Mouse (Mus musculus) cerebral cortex, adult 2 months (tissue): ENCODE measurements around the gene Epha4.

Experiments
- WGBS: fragments of 180-500 bp; shearing (Covaris S2); methylation state at CpG from one replicate; pipeline ENCODE4 v1.1.7; 2018; 5-methylcytosine and 5-hydroxymethylcytosine counted together

Epha4 gene

DNA sequence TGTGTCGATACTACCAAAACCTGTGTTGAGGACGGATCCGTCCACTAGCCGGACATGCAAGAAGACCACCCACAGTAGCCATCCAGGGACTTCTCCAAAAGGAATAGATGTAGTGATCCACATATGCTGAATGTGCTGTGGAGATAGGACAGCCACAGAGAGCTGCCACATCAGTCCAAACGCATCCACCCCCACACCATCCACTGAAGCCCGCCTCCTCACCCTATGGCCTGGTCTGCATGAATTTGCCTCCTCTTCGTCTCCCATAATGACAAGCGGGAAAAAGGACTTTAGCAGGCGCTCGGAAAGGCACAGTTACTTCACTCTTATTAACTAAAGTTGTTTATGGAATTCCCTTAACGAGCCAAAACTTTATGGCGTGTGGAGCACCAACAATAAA lies 68.5 kb downstream of the Epha4 start:
- 64% methylated on average over 12 of the region's 12 CpGs for WGBS

DNA sequence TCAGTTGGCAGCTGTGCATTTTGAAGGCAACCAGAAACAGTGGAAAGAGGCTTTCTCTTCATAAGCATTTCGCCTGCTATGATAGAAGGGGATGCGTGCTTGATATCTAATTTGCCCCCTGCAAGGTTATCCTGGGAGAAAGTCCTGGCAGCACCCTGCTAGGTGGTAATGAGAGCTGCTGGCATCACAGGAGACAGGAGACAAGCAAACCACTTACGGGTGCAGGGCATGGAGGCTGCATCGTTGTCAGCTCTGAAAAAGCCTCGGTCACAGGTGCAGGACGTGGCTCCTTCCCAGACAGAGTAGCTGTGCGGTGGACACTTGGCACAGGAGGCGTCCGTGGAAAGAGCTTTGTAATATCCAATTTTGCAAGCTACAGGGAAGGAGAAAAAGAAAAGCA lies 70.2 kb downstream of the Epha4 start:
- WGBS = 54% methylated on average over 9 of the region's 9 CpGs

DNA sequence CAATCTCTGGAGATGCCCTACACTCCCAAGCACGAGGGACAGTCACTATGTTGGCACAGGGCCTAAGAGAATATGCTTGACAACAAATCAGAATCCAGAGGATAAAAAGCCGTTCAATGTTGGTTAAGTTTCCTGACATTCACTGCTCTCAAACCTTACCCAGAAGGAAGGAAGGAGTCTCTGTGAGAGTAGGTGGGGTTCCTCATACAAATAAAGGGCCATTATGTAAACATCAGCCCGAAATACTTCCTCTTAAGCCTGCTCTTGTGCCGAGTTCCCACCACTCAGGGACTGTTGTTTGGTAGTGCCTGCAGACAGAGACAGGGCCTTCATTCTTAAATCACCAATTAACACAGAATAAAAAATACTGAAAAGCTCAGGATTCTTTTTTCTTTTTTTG lies 72.9 kb downstream of the Epha4 start:
- 25% methylated on average over 4 of the region's 4 CpGs for WGBS

DNA sequence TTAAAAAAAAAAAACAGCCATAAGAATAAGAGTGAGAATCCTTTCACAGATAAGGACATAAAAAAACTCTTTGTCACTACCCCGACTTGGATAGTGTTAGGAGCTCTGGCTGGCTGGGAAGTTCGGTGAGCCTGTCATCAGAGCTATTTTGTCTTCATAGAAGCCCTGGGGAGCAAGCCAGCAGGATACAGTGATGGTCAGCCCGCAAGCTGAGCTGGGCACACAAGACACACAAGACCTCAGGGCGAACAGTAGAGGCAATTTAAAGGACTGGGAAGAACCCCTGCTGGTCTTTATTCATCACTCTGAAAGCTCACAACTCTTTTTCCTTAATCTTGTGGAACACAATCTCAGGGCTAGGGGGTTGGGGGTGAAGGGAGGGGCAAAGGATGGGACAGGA lies 73.5 kb downstream of the Epha4 start:
- WGBS = 40% methylated on average over 4 of the region's 4 CpGs

DNA sequence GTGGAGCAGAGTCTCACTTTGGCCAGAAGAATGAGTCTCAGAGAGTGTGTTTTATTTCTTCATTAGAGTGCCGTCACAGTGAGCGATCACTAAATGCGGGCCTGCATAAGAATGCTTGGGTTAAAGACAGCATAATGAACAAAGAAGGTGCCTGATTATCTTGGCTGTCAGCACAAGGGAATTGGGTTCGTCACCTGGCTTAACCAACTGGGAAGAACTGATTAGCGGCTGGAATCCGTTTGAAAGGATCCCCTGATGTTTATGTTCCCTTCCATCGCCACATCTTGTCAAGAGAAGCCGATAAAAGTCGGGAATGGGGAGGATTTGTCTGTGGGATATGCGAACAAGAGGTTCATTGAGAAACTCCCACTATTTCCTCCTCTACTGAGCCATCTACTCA lies 74.4 kb downstream of the Epha4 start:
- 60% methylated on average over 10 of the region's 10 CpGs for WGBS

DNA sequence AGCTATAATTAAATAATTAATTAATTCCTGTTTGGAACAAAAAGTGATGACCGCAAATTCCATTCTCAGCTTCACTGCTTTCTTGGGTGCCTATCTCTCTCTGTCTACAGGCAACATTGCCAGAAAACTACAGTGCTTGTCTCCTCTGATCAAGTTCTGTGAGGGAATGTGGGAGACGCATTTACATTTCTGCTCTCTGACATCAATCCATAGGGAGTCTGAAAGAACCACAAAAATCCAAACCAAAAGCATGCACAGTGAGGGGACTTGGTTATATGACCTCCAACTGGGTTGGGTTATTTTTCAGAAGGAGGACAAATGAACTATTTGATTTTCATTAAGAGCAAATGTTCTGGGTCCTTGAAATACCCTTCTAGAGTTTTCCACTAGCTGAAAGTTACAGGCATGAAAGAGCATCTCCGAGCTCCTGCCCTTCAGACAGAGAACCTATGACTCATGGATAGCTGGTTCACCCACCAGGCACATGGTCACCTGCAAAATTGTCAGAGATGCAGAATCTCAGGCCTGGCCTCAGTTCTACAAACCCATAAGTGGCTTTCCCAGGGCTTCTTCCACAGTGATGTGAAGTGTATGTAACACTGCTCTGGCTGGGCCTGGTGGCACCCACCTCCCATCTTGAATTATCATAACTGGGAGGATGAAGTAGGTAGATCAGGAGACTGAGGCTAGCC lies 75.4 kb downstream of the Epha4 start:
- 67% methylated on average over 3 of the region's 3 CpGs for WGBS

DNA sequence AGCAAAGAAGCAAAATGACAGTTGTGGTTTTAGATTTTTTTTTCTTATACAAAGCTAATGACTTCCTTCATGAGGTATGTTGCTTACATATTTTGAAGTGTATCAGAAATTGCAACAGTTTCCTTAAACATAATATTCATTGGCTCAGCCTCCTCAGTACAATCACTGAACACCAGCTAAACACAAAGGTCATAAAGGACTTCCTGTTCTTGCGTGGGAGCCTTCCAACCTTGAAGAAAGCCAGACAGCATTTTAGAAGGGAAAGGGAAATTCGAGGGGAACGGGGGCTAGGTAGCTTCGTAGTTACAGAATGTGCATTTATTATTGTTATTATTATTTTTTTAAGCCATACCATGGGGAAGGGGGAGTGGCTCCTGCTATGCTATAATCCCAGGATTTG lies 76.2 kb downstream of the Epha4 start:
- WGBS = 52% methylated on average over 4 of the region's 4 CpGs

DNA sequence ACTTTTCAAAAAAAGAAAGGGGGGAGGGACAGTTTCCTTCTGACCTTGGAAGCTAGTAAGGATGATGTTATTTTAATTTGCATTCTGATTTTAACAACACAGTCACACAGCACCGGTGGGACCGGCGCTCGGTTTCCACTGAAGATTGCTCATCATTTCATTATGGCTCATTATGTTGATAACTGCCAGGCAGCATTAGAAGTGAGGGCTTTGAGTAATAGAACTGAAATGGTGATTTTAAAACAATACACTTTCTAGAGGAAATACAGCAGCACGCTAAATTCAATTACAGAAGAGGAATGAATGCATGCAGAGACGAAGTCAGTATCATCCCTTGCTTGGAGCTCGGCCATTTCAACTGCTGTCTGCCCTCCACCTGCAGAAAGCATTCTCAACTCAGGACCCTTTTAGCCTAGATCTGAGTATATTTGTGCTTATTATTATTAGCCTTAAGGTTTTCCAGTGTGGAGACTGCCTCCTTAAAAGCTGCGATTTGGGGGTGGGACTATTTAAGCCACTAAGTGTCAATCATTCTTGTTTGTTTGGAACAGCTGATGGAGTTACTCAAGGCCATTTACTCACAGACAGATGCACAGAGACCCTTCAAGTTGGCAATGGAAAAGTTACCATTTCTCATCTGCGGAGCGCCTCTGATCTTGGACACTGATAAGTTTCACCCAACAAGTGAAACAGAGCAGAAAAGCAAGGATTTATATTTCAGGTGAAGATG lies 76.8 kb downstream of the Epha4 start:
- WGBS = 58% methylated on average over 10 of the region's 10 CpGs

DNA sequence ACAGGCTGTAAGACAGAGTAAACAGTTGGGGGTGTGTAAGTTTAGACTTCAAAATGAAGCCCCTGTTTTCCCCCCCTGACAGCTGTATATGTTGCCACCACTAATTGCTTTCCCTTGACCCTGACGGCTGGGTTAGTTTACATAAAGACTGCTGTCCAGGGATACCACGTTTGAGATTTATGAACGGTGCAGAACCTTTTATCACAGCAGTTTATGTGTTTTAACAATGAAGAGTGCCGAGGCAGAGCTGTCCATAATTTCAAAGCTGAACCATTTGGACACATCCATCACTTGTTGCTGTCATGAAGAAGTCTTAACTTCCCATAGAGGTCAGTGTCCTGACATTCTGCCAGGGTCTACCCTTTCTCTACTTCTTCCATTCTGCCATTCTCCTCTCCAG lies 79.8 kb downstream of the Epha4 start:
- WGBS = 38% methylated on average over 4 of the region's 4 CpGs

DNA sequence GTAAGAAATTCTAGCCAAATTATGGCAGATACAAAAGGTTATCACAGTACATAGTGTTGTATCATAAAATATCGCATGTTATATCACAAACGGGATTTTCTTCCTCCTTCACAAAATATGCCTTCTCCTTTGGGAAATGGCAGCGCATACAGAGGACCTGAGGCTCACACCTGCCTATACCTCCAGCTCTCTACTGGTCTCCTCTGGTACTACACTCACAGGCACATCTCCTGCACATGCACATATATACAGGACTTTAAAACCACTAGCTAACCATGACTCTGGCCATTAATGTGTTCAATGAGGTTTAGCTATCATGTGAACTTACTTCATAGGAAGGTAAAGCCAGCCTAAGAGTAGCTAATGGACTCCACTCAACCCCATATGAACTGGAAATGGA lies 81.7 kb downstream of the Epha4 start:
- WGBS = 71% methylated on average over 3 of the region's 3 CpGs

DNA sequence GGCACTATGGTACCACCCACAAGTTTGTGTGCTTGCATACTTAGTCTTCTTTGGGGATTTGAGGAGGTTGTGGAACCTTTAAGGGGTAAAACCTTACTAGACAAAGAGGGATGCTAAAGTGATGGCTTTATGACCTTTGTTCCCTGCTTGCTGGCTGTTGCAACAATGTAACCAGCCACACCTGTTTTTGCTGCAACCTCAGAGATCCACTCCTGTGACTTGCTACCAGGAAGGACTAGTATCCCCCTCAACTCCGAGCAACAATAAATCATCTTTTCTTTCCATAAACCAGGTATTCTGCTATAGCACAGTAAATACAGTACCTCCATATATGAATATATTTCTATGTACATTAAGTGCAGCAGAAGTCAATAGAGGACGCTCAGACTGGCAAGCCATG lies 82.4 kb downstream of the Epha4 start:
- WGBS = 82% methylated on average over 2 of the region's 2 CpGs

DNA sequence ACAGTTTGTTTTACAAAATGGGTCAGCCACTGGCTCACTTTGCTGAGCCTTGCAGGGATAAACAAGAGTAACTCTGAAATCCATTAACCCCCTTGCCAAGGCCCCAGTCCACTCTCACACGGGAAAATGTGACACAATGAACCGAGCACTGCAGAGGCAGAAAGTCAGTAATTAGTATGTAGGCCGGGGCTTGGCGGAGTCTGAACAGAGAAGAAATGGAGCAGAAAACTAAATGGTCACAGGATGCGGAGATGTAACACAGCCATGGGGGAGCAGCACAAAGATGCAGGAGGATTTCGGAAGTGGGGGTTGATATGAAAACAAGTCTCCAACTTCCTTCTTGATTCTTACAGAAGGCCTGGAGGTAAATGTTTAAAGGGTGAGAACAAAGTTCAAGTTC lies 85.7 kb downstream of the Epha4 start:
- 63% methylated on average over 6 of the region's 6 CpGs for WGBS

DNA sequence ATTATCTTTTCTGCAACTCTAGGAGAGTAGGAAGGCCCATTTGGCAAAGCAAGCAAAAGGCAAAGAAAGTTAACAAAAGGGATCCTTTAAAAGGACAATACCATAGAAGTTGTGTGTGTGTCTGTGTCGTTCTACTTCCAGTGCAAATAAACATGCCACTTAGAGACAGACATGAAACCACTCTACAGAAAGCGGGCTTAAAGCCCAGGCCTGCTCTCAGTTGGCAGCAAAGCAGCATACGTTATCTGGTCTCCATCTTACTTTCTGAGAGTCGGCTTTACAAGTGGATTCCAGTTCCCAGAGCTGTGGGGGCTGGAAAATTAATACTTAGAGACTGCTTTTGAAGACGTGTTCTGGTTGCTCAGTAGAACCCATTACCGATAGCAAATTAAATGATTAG lies 87.9 kb downstream of the Epha4 start:
- WGBS = 33% methylated on average over 6 of the region's 6 CpGs

DNA sequence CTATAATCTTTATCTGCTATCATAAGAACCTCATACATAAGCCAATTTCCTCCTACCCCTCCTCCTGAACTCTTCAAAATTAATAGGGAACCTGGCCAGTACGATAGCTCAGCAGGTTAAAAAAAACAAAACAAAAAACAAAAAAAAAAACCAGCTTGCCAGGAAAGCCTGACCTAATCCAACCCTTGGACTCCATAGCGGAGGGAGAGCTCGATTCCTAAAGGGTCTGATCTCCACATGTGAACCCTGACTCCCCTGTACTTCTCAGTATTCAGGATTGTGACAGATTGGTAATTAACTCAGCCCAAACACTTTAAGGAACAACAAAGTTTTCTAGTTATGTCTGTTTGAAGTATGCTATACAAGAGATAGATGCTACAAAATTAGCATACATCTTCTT lies 89.7 kb downstream of the Epha4 start:
- WGBS = 74% methylated on average over 3 of the region's 3 CpGs

DNA sequence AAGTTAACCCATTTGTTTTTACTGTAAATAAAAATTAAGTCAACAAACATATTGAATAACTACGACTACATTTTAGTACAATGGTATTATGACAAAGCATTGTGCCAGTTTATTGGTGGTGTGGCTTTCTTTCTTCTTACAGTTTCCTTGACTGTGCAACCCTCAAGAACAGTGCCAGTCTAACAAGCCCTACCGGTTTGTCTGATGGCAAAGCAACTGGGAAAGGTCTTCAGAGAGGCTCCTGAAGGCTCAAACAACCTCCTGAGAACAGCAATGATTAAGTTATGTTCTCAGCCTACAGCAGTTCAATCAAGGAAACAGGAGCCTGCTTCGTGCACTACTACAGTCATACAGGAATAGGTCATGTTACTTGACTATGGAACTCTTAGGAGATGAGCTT lies 93.8 kb downstream of the Epha4 start:
- WGBS = 66% methylated on average over 3 of the region's 3 CpGs

DNA sequence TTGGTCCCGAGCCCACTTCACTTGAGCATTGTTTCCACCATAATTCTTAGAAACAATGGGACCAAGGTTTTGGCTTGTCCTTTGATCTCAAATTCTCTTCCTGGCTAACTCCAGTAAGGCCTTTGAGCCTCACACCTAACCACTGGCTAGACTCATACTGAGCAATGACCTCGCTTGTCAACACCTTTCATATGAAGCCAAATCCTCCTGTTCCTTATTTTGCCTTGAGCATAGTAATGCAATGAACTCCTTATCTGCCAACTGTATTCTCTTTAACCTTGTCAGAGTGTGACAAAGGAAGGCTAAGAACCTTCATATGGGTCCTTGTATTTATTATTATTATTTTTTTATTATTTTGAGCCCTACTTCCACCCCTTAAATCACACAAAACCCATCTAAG lies 94.5 kb downstream of the Epha4 start:
- WGBS = 53% methylated on average over 2 of the region's 2 CpGs

DNA sequence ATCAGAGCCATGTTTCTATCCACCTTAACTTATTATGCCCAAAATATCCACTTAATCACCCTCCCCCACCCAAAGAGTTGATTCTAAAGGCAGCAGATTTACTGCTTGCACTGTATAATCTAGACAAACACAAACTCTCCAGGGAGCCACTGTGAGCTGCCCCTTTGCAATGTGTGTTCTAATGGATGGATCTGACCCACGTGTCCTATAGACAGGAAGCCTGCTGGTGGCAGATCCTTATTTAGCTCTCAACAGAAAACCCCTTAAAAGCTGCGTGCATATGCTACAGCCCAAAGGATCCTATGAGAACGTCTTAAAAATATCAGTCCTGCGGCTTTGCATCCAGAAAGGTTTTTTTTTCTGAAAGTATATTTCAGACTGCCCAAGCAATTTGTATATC lies 98.0 kb downstream of the Epha4 start:
- WGBS = 38% methylated on average over 4 of the region's 4 CpGs

DNA sequence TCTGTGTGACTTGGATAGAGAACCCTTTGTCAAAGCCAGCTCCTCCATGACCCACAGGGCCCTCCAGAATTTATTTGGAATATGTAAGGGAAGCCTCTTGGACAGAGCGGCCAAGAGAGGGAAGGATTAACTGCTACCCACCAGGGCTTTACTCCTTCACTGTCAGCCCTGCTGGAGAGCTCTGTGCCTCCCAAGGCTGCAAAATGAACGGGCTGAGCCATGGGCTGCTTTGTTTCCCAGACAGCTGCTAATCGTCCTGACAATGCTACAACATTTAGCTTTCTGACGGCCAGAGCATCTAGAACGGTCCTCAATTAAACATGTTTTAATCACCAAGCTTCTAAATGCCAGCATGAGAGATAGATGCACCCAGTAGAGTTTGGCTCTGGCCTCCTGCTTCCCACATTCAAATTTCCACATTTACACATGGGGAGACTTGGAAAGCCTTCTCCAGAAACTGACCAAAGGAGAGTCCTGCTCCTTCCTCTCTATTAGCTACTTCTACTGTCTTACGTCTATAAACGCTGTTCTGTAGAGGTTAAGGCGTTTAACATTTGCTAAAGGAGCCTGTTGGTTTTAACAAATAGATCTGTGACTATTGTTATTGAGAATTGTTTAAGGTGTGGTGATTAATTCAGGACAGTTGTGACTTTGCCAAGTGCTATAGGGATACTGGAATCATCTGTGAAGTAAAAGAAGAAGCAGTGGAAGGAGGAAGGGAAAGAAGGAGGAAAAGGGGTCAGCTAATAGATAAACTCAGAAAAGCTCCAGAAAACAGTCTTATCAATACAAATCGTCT lies 101.8 kb downstream of the Epha4 start:
- WGBS = 51% methylated on average over 9 of the region's 9 CpGs

DNA sequence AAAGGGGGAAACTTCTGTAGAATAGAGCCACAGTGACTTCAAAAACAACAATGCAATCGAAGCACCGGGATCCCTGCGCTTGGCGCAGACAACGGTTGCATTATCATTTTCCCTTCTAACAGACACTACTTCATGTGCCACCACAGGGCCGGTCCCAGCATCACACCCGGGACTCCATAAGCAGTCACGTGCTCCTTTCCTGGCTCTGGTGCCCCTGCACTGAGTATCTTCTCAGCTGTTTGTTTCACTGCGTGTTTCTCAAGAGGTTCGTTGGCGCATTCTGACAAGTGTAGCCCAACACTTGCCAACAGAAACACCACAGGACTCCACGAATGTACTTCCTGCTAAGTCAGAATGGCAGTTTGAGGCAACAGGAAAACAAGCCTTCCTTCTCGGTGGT lies 102.6 kb downstream of the Epha4 start:
- WGBS = 32% methylated on average over 13 of the region's 13 CpGs

DNA sequence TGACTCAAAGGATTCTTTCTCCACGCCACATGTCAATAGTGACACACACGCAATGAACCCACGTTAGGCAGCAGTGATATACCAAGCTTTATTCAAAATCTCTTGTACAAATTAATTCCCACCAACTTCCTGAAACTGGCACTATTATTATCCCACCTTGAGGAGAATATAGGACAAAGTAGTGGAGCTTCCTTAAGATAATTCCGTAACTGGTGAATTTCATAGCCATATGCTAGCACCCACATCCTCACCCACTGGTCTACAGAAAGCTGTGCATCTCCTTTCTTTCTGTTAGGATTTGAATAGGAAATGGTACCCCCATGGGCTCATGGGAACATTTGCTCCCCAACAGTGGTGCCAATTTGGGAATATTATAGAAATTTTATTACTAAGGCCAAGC lies 103.7 kb downstream of the Epha4 start:
- WGBS = 57% methylated on average over 4 of the region's 4 CpGs

DNA sequence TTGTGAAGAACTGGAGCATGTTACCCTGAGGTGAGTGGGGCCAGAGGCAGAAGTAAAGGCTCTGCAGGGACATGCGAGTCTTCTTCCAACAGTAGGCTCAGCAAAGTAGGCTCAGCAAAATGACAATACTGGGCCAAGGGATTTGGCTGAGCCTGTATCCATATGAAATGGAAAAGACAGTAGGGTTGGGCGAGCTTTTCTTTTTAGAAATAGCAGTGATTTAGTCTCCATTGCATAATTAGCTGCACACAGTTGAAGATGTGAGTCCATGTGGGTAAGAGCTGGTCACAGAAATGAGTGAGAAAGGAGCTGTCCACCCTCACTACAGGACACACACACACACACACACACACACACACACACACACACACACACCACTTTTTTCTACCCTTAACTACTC lies 104.2 kb downstream of the Epha4 start:
- 52% methylated on average over 2 of the region's 2 CpGs for WGBS

DNA sequence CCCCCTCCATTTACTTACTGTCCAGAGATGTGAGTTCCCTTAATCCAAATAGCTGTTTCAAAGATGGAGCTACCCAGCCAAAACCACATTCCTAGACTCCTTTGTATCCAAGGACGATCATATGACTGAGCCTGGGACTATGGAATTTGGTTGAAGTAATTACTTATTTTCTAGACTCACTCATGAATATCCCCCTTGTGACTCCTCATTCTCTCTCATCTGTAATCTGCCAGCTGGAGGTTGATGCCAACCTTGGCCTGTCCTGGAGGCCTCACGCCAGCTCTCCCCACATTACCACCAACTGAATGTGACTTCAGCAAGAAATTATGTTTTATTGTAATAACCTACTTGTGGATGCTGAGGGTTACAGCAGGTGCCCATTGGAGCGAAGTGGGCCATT lies 104.7 kb downstream of the Epha4 start:
- WGBS = 56% methylated on average over 3 of the region's 3 CpGs

DNA sequence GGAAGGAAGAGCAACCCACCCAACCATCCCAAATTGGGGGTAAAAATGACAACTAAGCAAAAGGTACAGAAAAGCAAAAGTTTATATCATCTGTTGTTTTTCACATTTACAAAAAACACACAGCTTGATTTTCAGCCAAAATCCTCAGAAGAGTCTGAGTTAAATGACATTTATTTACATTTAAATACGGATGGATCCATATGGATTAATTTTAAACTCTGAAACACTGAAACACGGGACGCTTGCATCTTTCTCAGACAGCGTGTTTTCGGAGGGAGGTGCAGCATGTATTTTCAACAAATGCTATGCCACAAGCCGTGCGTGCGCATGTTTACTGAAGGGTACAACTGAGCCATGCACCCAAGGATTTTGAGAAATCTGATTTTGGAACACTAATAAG lies 105.4 kb downstream of the Epha4 start:
- WGBS = 66% methylated on average over 8 of the region's 8 CpGs
